Mouse (Mus musculus): Measurements from ENCODE around the gene Ank3.

DNA sequence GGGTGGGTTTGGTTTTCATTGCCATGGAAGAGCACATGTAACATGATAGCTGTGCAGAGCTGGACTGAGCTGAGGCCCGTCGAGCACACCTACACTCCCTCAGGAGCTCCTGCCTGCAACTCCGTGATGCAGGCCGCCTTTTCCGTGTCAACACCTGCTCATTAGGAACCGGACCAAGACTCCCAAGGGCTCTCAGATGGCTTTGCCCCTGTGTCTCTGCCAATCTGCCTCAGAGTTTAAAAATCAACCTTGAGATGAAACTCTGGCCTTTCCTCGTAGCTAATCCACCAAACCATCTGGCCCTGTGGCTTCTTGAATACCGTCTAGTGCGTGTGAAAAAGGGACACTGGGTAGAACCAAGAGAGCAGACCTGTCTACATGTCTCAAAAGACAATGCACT is 297.4 kb downstream of the Ank3 start:
- TF ChIP-seq CTCF (IDR thresholded peaks at IDR 0.05; ENCODE audit: low read depth, low read length) (no peak), POLR2A (IDR thresholded peaks at IDR 0.05; ENCODE audit: extremely low read depth, insufficient read depth, low read length) (no peak)

Measured in liver, adult 2 months (tissue).